Mouse (Mus musculus): ENCODE results near the gene Cytip. TPM values are rescaled to one million over a fixed set of nuclear protein-coding genes. Genes with fewer than 3 reads are reported as not detected.

Gene Cytip
- 0.08 and 0.10 TPM in 2 replicates for polyA plus RNA-seq (2015; fragmentation: Nextera tagmentation; extraction: Ambion mirVana)

GRCm38 (mm10) chr2:58195346-58195745 lies at the start of gene Cytip:
Gene Cytip (minus strand): TSS chr2:58195532.
- no peaks in the 10 kb centered on the region for H3K27me3 ChIP-seq
- H3K4me2 ChIP-seq, result no peak within 1 kb of the TSS
- no peak within 1 kb of the TSS for H3K4me3 ChIP-seq
- no peaks in the 10 kb centered on the region for H3K36me3 ChIP-seq
- no peaks in the 10 kb centered on the region for H3K9me3 ChIP-seq
- no peak within 1 kb of the TSS for H3K9ac ChIP-seq
- no peak within 1 kb of the TSS for H3K27ac ChIP-seq (replicated peaks)
- H3K4me1 ChIP-seq (replicated peaks), result no peaks in the 10 kb centered on the region
- no peak for ATAC-seq (ENCODE audit: low FRiP score, low read depth)
- 77% methylated on average over 4 of the region's 4 CpGs for WGBS

- Histone ChIP-seq H3K4me3 (no peak overlapping the region), H3K27me3 (no peaks in the 10 kb centered on the region), H3K4me1 (replicated peaks) (no peaks in the 10 kb centered on the region), H3K36me3 (no peaks in the 10 kb centered on the region), H3K9ac (no peak overlapping the region), H3K27ac (replicated peaks) (no peak overlapping the region), H3K9me3 (no peaks in the 10 kb centered on the region), H3K4me2 (no peak overlapping the region)
- ATAC-seq (ENCODE audit: low FRiP score, low read depth), result no peak
- WGBS, result 81% methylated on average over 4 of the region's 4 CpGs
Observed at GRCm38 (mm10) chr2:58240639-58241038, 45.3 kb upstream of the Cytip start.

- Histone ChIP-seq H3K36me3 (no peaks in the 10 kb centered on the region), H3K27ac (replicated peaks) (no peak overlapping the region), H3K9me3 (no peaks in the 10 kb centered on the region), H3K27me3 (no peaks in the 10 kb centered on the region), H3K4me2 (no peak overlapping the region), H3K4me1 (replicated peaks) (no peaks in the 10 kb centered on the region), H3K9ac (no peak overlapping the region), H3K4me3 (no peak overlapping the region)
- 77% methylated on average over 2 of the region's 2 CpGs for WGBS
- no peak for ATAC-seq (ENCODE audit: low FRiP score, low read depth)
Observed at GRCm38 (mm10) chr2:58237487-58237886, 42.2 kb upstream of the Cytip start.

- H3K27ac ChIP-seq (replicated peaks), result no peak overlapping the region
- no peaks in the 10 kb centered on the region for H3K36me3 ChIP-seq
- H3K9ac ChIP-seq, result no peak overlapping the region
- no peaks in the 10 kb centered on the region for H3K9me3 ChIP-seq
- no peaks in the 10 kb centered on the region for H3K4me1 ChIP-seq (replicated peaks)
- 66% methylated on average over 6 of the region's 6 CpGs for WGBS
- H3K4me2 ChIP-seq, result no peak overlapping the region
- H3K4me3 ChIP-seq, result no peak overlapping the region
- H3K27me3 ChIP-seq, result no peaks in the 10 kb centered on the region
- 0 out of 2 replicates have a peak, but pooled peaks have one; percentile 45 for ATAC-seq (ENCODE audit: low FRiP score, low read depth)
Observed at GRCm38 (mm10) chr2:58199442-58199841, 4.1 kb upstream of the Cytip start.

- Histone ChIP-seq H3K4me3 (no peak overlapping the region), H3K27me3 (no peaks in the 10 kb centered on the region), H3K9me3 (no peaks in the 10 kb centered on the region), H3K36me3 (no peaks in the 10 kb centered on the region), H3K9ac (no peak overlapping the region), H3K4me1 (replicated peaks) (no peaks in the 10 kb centered on the region), H3K4me2 (no peak overlapping the region), H3K27ac (replicated peaks) (no peak overlapping the region)
- no peak for ATAC-seq (ENCODE audit: low FRiP score, low read depth)
- 89% methylated on average over 1 of the region's 1 CpGs for WGBS
Observed at GRCm38 (mm10) chr2:58196880-58197279, 1.5 kb upstream of the Cytip start.

GRCm38 (mm10) chr2:58194422-58195115 lies 763 bp downstream of the Cytip start:
- Histone ChIP-seq H3K27ac (replicated peaks) (no peak overlapping the region), H3K9ac (no peak overlapping the region), H3K9me3 (no peaks in the 10 kb centered on the region), H3K36me3 (no peaks in the 10 kb centered on the region), H3K27me3 (no peaks in the 10 kb centered on the region), H3K4me1 (replicated peaks) (no peaks in the 10 kb centered on the region), H3K4me3 (no peak overlapping the region), H3K4me2 (no peak overlapping the region)
- 89% methylated on average over 10 of the region's 10 CpGs for WGBS
- no peak for ATAC-seq (ENCODE audit: low FRiP score, low read depth)

- no peak overlapping the region for H3K4me2 ChIP-seq
- no peaks in the 10 kb centered on the region for H3K9me3 ChIP-seq
- no peak overlapping the region for H3K27ac ChIP-seq (replicated peaks)
- 95% methylated on average over 5 of the region's 5 CpGs for WGBS
- no peak overlapping the region for H3K4me3 ChIP-seq
- H3K36me3 ChIP-seq, result no peaks in the 10 kb centered on the region
- H3K27me3 ChIP-seq, result no peaks in the 10 kb centered on the region
- H3K9ac ChIP-seq, result no peak overlapping the region
- no peaks in the 10 kb centered on the region for H3K4me1 ChIP-seq (replicated peaks)
- no peak for ATAC-seq (ENCODE audit: low FRiP score, low read depth)
Observed at GRCm38 (mm10) chr2:58192160-58192559, 3.2 kb downstream of the Cytip start.

GRCm38 (mm10) chr2:58189501-58189900 lies 5.8 kb downstream of the Cytip start:
- Histone ChIP-seq H3K4me1 (replicated peaks) (no peaks in the 10 kb centered on the region), H3K4me2 (no peak overlapping the region), H3K9me3 (no peaks in the 10 kb centered on the region), H3K9ac (no peak overlapping the region), H3K36me3 (no peaks in the 10 kb centered on the region), H3K27me3 (no peaks in the 10 kb centered on the region), H3K27ac (replicated peaks) (no peak overlapping the region), H3K4me3 (no peak overlapping the region)
- 85% methylated on average over 4 of the region's 4 CpGs for WGBS
- no peak for ATAC-seq (ENCODE audit: low FRiP score, low read depth)

- Histone ChIP-seq H3K4me1 (replicated peaks) (no peaks in the 10 kb centered on the region), H3K36me3 (no peaks in the 10 kb centered on the region), H3K9ac (no peak overlapping the region), H3K27ac (replicated peaks) (no peak overlapping the region), H3K9me3 (no peaks in the 10 kb centered on the region), H3K4me3 (no peak overlapping the region), H3K27me3 (no peaks in the 10 kb centered on the region), H3K4me2 (no peak overlapping the region)
- no peak for ATAC-seq (ENCODE audit: low FRiP score, low read depth)
- 57% methylated on average over 1 of the region's 1 CpGs for WGBS
Observed at GRCm38 (mm10) chr2:58188903-58189302, 6.4 kb downstream of the Cytip start.

GRCm38 (mm10) chr2:58187310-58188051 lies 7.9 kb downstream of the Cytip start:
- no peaks in the 10 kb centered on the region for H3K36me3 ChIP-seq
- no peaks in the 10 kb centered on the region for H3K9me3 ChIP-seq
- H3K27ac ChIP-seq (replicated peaks), result no peak overlapping the region
- H3K4me1 ChIP-seq (replicated peaks), result no peaks in the 10 kb centered on the region
- no peak for ATAC-seq (ENCODE audit: low FRiP score, low read depth)
- 87% methylated on average over 8 of the region's 8 CpGs for WGBS
- H3K4me3 ChIP-seq, result no peak overlapping the region
- H3K4me2 ChIP-seq, result no peak overlapping the region
- H3K27me3 ChIP-seq, result no peaks in the 10 kb centered on the region
- no peak overlapping the region for H3K9ac ChIP-seq

GRCm38 (mm10) chr2:58184197-58184596 lies 11.1 kb downstream of the Cytip start:
- 48% methylated on average over 2 of the region's 2 CpGs for WGBS
- Histone ChIP-seq H3K9me3 (no peaks in the 10 kb centered on the region), H3K4me2 (no peak overlapping the region), H3K9ac (no peak overlapping the region), H3K4me3 (no peak overlapping the region), H3K27me3 (no peaks in the 10 kb centered on the region), H3K4me1 (replicated peaks) (no peaks in the 10 kb centered on the region), H3K27ac (replicated peaks) (no peak overlapping the region), H3K36me3 (no peaks in the 10 kb centered on the region)
- no peak for ATAC-seq (ENCODE audit: low FRiP score, low read depth)

GRCm38 (mm10) chr2:58183658-58184057 lies 11.7 kb downstream of the Cytip start:
- Histone ChIP-seq H3K4me2 (no peak overlapping the region), H3K36me3 (no peaks in the 10 kb centered on the region)

More at GRCm38 (mm10) chr2:58183658-58184057, 11.7 kb downstream of the Cytip start:
- Histone ChIP-seq H3K4me3 (no peak overlapping the region), H3K4me1 (replicated peaks) (no peaks in the 10 kb centered on the region), H3K27ac (replicated peaks) (no peak overlapping the region), H3K27me3 (no peaks in the 10 kb centered on the region), H3K9ac (no peak overlapping the region), H3K9me3 (no peaks in the 10 kb centered on the region)
- ATAC-seq (ENCODE audit: low FRiP score, low read depth), result no peak
- WGBS, result 87% methylated on average over 2 of the region's 2 CpGs
